ENCODE assay signal across 12 mouse cellular contexts in genomic region chr11:3483980-3484642, GRCm38 (mm10). TPM values are rescaled to one million over a fixed set of nuclear protein-coding genes. Genes with fewer than 3 reads are reported as not detected.
DNase-seq lines count a peak whose midpoint lies in the region; ATAC-seq lines count a peak whose summit lies in the region.
"Had no signal": no experiment of that assay in that cellular context is flagged by ENCODE, and none has a peak within 500 bp of the region (broad histone marks: within the 10 kb centered on the region; RNA-seq: fewer than 3 reads in every experiment).

No protein-coding gene starts in this region.

- H3K9ac ChIP-seq in forebrain, embryonic 15.5 days (replicated peaks): no peak overlapping the region
- H3K9ac ChIP-seq in forebrain, embryonic 13.5 days: no peak overlapping the region
- no peak overlapping the region for H3K9ac ChIP-seq in midbrain, embryonic 14.5 days (replicated peaks; ENCODE audit: low read length)
- H3K9ac ChIP-seq in midbrain, embryonic 11.5 days (ENCODE audit: low read length): no peak overlapping the region
- no peak overlapping the region for H3K9ac ChIP-seq in heart, embryonic 11.5 days (ENCODE audit: low read depth, low read length)

- 53% methylated on average over 11 of the region's 11 CpGs for WGBS in forebrain, embryonic 15.5 days
- 65% methylated on average over 11 of the region's 11 CpGs for WGBS in forebrain, embryonic 13.5 days
- 67% methylated on average over 11 of the region's 11 CpGs for WGBS in midbrain, embryonic 14.5 days
- 69% methylated on average over 11 of the region's 11 CpGs for WGBS in midbrain, embryonic 11.5 days
- 57% methylated on average over 11 of the region's 11 CpGs for WGBS in heart, embryonic 11.5 days (ENCODE audit: insufficient replicate concordance)

- ATAC-seq in forebrain, embryonic 15.5 days (replicated peaks): no peak
- ATAC-seq in forebrain, embryonic 13.5 days: no peak
- no peak for ATAC-seq in midbrain, embryonic 14.5 days (ENCODE audit: low FRiP score, low TSS enrichment)
- no peak for ATAC-seq in midbrain, embryonic 11.5 days (ENCODE audit: low FRiP score)
- no peak for ATAC-seq in heart, embryonic 11.5 days (replicated peaks; ENCODE audit: insufficient number of reproducible peaks, low FRiP score, low TSS enrichment)
- ATAC-seq: Patski had no signal

- no peaks in the 10 kb centered on the region for H3K36me3 ChIP-seq in forebrain, embryonic 15.5 days
- no peaks in the 10 kb centered on the region for H3K36me3 ChIP-seq in forebrain, embryonic 13.5 days (ENCODE audit: poor library complexity, severe bottlenecking)
- no peaks in the 10 kb centered on the region for H3K36me3 ChIP-seq in midbrain, embryonic 14.5 days (ENCODE audit: control insufficient read depth, insufficient read depth, low read length)
- no peaks in the 10 kb centered on the region for H3K36me3 ChIP-seq in midbrain, embryonic 11.5 days (ENCODE audit: control insufficient read depth, insufficient read depth, low read length)
- H3K36me3 ChIP-seq in heart, embryonic 11.5 days (ENCODE audit: control insufficient read depth, insufficient read depth, low read length): no peaks in the 10 kb centered on the region

- no peak overlapping the region for H3K4me2 ChIP-seq in forebrain, embryonic 15.5 days (replicated peaks)
- no peak overlapping the region for H3K4me2 ChIP-seq in forebrain, embryonic 13.5 days
- H3K4me2 ChIP-seq in midbrain, embryonic 14.5 days (ENCODE audit: low read length): no peak overlapping the region
- no peak overlapping the region for H3K4me2 ChIP-seq in midbrain, embryonic 11.5 days
- no peak overlapping the region for H3K4me2 ChIP-seq in heart, embryonic 11.5 days
- H3K4me2 ChIP-seq: liver, embryonic 11.5 days had no signal

- peak overlapping the region; percentile 31; the same call in 1 of the 2 replicates for H3K27ac ChIP-seq in forebrain, embryonic 15.5 days (replicated peaks)
- no peak overlapping the region for H3K27ac ChIP-seq in forebrain, embryonic 13.5 days
- H3K27ac ChIP-seq in midbrain, embryonic 14.5 days (replicated peaks; ENCODE audit: low read depth, low read length): no peak overlapping the region
- H3K27ac ChIP-seq in midbrain, embryonic 11.5 days (ENCODE audit: low read depth, low read length): no peak overlapping the region
- no peak overlapping the region for H3K27ac ChIP-seq in heart, embryonic 11.5 days (ENCODE audit: low read depth, low read length)

- intact Hi-C loops in heart, postnatal 10 days (cut with DNase I): no loop called here

- H3K4me1 ChIP-seq in forebrain, embryonic 15.5 days: peaks cover 4% of the 10 kb centered on the region; the same call in 1 of the 2 replicates
- no peaks in the 10 kb centered on the region for H3K4me1 ChIP-seq in forebrain, embryonic 13.5 days
- H3K4me1 ChIP-seq in midbrain, embryonic 14.5 days (ENCODE audit: control insufficient read depth, insufficient read depth, low read length): no peaks in the 10 kb centered on the region
- no peaks in the 10 kb centered on the region for H3K4me1 ChIP-seq in midbrain, embryonic 11.5 days (ENCODE audit: control insufficient read depth, insufficient read depth, low read length)
- H3K4me1 ChIP-seq in heart, embryonic 11.5 days (ENCODE audit: control insufficient read depth, insufficient read depth, low read length): no peaks in the 10 kb centered on the region

- no peaks in the 10 kb centered on the region for H3K27me3 ChIP-seq in forebrain, embryonic 15.5 days
- H3K27me3 ChIP-seq in forebrain, embryonic 13.5 days: no peaks in the 10 kb centered on the region
- H3K27me3 ChIP-seq in midbrain, embryonic 14.5 days (ENCODE audit: control insufficient read depth, insufficient read depth, low read length): no peaks in the 10 kb centered on the region
- H3K27me3 ChIP-seq in midbrain, embryonic 11.5 days (ENCODE audit: control insufficient read depth, insufficient read depth, low read length): no peaks in the 10 kb centered on the region
- no peaks in the 10 kb centered on the region for H3K27me3 ChIP-seq in heart, embryonic 11.5 days (ENCODE audit: control insufficient read depth, insufficient read depth, low read length)
- H3K27me3 ChIP-seq: Patski had no signal

- no peak overlapping the region for H3K4me3 ChIP-seq in forebrain, embryonic 15.5 days
- H3K4me3 ChIP-seq in forebrain, embryonic 13.5 days: no peak overlapping the region
- no peak overlapping the region for H3K4me3 ChIP-seq in midbrain, embryonic 14.5 days (replicated peaks; ENCODE audit: low read depth, low read length)
- no peak overlapping the region for H3K4me3 ChIP-seq in midbrain, embryonic 11.5 days (ENCODE audit: low read depth, low read length)
- H3K4me3 ChIP-seq in heart, embryonic 11.5 days (ENCODE audit: low read depth, low read length): no peak overlapping the region

- peak; percentile 14 for DNase-seq in midbrain, embryonic 14.5 days
- DNase-seq in midbrain, embryonic 11.5 days (ENCODE audit: low spot score, missing footprints): no peak
- peak; percentile 82 for DNase-seq in layer of hippocampus, adult 9-11 months
- DNase-seq in right cerebral cortex, postnatal 25 days: peak; percentile 30
- DNase-seq in heart, postnatal 10 days: no peak
- DNase-seq: kidney, adult 2 months; thymus, adult 18-20 months had no signal

- no peaks in the 10 kb centered on the region for H3K9me3 ChIP-seq in forebrain, embryonic 15.5 days
- no peaks in the 10 kb centered on the region for H3K9me3 ChIP-seq in forebrain, embryonic 13.5 days (replicated peaks)
- H3K9me3 ChIP-seq in midbrain, embryonic 14.5 days (ENCODE audit: control insufficient read depth, low read length): no peaks in the 10 kb centered on the region
- no peaks in the 10 kb centered on the region for H3K9me3 ChIP-seq in midbrain, embryonic 11.5 days (ENCODE audit: control insufficient read depth, low read length)
- H3K9me3 ChIP-seq in heart, embryonic 11.5 days (replicated peaks; ENCODE audit: control insufficient read depth, low read length): no peaks in the 10 kb centered on the region

RNA-seq across cellular contexts. Expression of gene Pla2g3, which starts 4.0 kb away (rescaled TPM):
- polyA plus RNA-seq in forebrain, embryonic 15.5 days (2015; fragmentation: Nextera tagmentation; extraction: Ambion mirVana): 0.39 and 0.72 TPM in 2 replicates
- 0.44 and 0.58 TPM in 2 replicates for polyA plus RNA-seq in forebrain, embryonic 13.5 days (2015; fragmentation: Nextera tagmentation; extraction: Ambion mirVana)
- 0.59 and 0.72 TPM in 2 replicates for polyA plus RNA-seq in midbrain, embryonic 14.5 days (2014; fragmentation: Nextera tagmentation; extraction: Ambion mirVana)
- polyA plus RNA-seq in midbrain, embryonic 11.5 days (2014; fragmentation: Nextera tagmentation; extraction: Ambion mirVana): 0.38 and 0.54 TPM in 2 replicates
- under 1 TPM in 1 of 2 experiments, not detected in 1; 0.10 TPM for total RNA-seq in heart, postnatal 10 days (2021)
- polyA plus RNA-seq in heart, embryonic 11.5 days (2014; fragmentation: Nextera tagmentation; extraction: Ambion mirVana): 0.26 and 0.39 TPM in 2 replicates

RNA-seq across cellular contexts. Expression of gene Inpp5j, which starts 20.5 kb away (rescaled TPM):
- polyA plus RNA-seq in forebrain, embryonic 15.5 days (2015; fragmentation: Nextera tagmentation; extraction: Ambion mirVana): 1.8 and 2.7 TPM in 2 replicates
- 1.1 and 1.5 TPM in 2 replicates for polyA plus RNA-seq in forebrain, embryonic 13.5 days (2015; fragmentation: Nextera tagmentation; extraction: Ambion mirVana)
- 3.2 and 4.7 TPM in 2 replicates for polyA plus RNA-seq in midbrain, embryonic 14.5 days (2014; fragmentation: Nextera tagmentation; extraction: Ambion mirVana)
- polyA plus RNA-seq in midbrain, embryonic 11.5 days (2014; fragmentation: Nextera tagmentation; extraction: Ambion mirVana): 0.07 and 0.16 TPM in 2 replicates
- 10 to 100 TPM; 15.4 to 19.1 TPM for total RNA-seq in heart, postnatal 10 days (2021)
- polyA plus RNA-seq in heart, embryonic 11.5 days (2014; fragmentation: Nextera tagmentation; extraction: Ambion mirVana): 6.5 and 7.0 TPM in 2 replicates

RNA-seq across cellular contexts. Expression of gene Selenom, which starts 30.4 kb away (rescaled TPM):
- polyA plus RNA-seq in forebrain, embryonic 15.5 days (2015; fragmentation: Nextera tagmentation; extraction: Ambion mirVana): 41.6 and 44.2 TPM in 2 replicates
- polyA plus RNA-seq in forebrain, embryonic 13.5 days (2015; fragmentation: Nextera tagmentation; extraction: Ambion mirVana): 28.2 and 30.3 TPM in 2 replicates
- 48.5 and 76.5 TPM in 2 replicates for polyA plus RNA-seq in midbrain, embryonic 14.5 days (2014; fragmentation: Nextera tagmentation; extraction: Ambion mirVana)
- 55.9 and 58.9 TPM in 2 replicates for polyA plus RNA-seq in midbrain, embryonic 11.5 days (2014; fragmentation: Nextera tagmentation; extraction: Ambion mirVana)
- 10 to 100 TPM; 57.2 to 57.3 TPM for total RNA-seq in heart, postnatal 10 days (2021)
- polyA plus RNA-seq in heart, embryonic 11.5 days (2014; fragmentation: Nextera tagmentation; extraction: Ambion mirVana): 122 and 127 TPM in 2 replicates

RNA-seq across cellular contexts. Expression of gene Rnf185, which starts 31.9 kb away (rescaled TPM):
- 39.8 and 41.6 TPM in 2 replicates for polyA plus RNA-seq in forebrain, embryonic 15.5 days (2015; fragmentation: Nextera tagmentation; extraction: Ambion mirVana)
- polyA plus RNA-seq in forebrain, embryonic 13.5 days (2015; fragmentation: Nextera tagmentation; extraction: Ambion mirVana): 40.6 and 46.2 TPM in 2 replicates
- polyA plus RNA-seq in midbrain, embryonic 14.5 days (2014; fragmentation: Nextera tagmentation; extraction: Ambion mirVana): 40.3 and 55.3 TPM in 2 replicates
- 51.9 and 54.3 TPM in 2 replicates for polyA plus RNA-seq in midbrain, embryonic 11.5 days (2014; fragmentation: Nextera tagmentation; extraction: Ambion mirVana)
- 10 to 100 TPM; 27.9 to 28.0 TPM for total RNA-seq in heart, postnatal 10 days (2021)
- 27.5 and 31.4 TPM in 2 replicates for polyA plus RNA-seq in heart, embryonic 11.5 days (2014; fragmentation: Nextera tagmentation; extraction: Ambion mirVana)

RNA-seq across cellular contexts. Expression of gene Smtn, which starts 56.3 kb away (rescaled TPM):
- polyA plus RNA-seq in forebrain, embryonic 15.5 days (2015; fragmentation: Nextera tagmentation; extraction: Ambion mirVana): 17.7 and 18.5 TPM in 2 replicates
- polyA plus RNA-seq in forebrain, embryonic 13.5 days (2015; fragmentation: Nextera tagmentation; extraction: Ambion mirVana): 21.8 and 21.9 TPM in 2 replicates
- 7.2 and 12.8 TPM in 2 replicates for polyA plus RNA-seq in midbrain, embryonic 14.5 days (2014; fragmentation: Nextera tagmentation; extraction: Ambion mirVana)
- polyA plus RNA-seq in midbrain, embryonic 11.5 days (2014; fragmentation: Nextera tagmentation; extraction: Ambion mirVana): 26.6 and 27.1 TPM in 2 replicates
- total RNA-seq in heart, postnatal 10 days (2021): 100 to 1,000 TPM; 210 to 215 TPM
- polyA plus RNA-seq in heart, embryonic 11.5 days (2014; fragmentation: Nextera tagmentation; extraction: Ambion mirVana): 66.9 and 72.9 TPM in 2 replicates

Comparison
In these comparisons a context has a peak if more than half of its experiments do, and no peak if none do; other contexts are left out.
1. DNase-seq: peak in midbrain, embryonic 14.5 days (single experiment), layer of hippocampus, adult 9-11 months (single experiment) and right cerebral cortex, postnatal 25 days (single experiment); none in midbrain, embryonic 11.5 days (single experiment) and heart, postnatal 10 days (0 of 2).